Mouse (Mus musculus) erythroblast, embryonic 14.5 days (primary cell): ENCODE data around the gene Hic1.

Experiments used
- GATA1 ChIP-seq: IDR thresholded peaks from 2 replicates; pipeline ENCODE4 v1.6.1; 2012; ENCODE audit warnings: low read length, inconsistent platforms, mixed read lengths
- TAL1 ChIP-seq: IDR thresholded peaks from 3 replicates; pipeline ENCODE4 v1.6.1; 2012; ENCODE audit warnings: low read length, inconsistent platforms, mixed read lengths

- TF ChIP-seq TAL1 (no peak), GATA1 (no peak)
Measured at GRCm38 (mm10) chr11:75119841-75120240, 49.5 kb downstream of the Hic1 start.
